Mouse (Mus musculus): ENCODE data around the gene Esrrg. TPM values are rescaled to one million over a fixed set of nuclear protein-coding genes. Genes with fewer than 3 reads are reported as not detected.

Esrrg gene
- polyA plus RNA-seq, 1 experiment from 2014 or later, result 34.5 TPM

GRCm38 (mm10) chr1:188107946-188108345 lies 499.4 kb downstream of the Esrrg start:
- 69% methylated on average over 6 of the region's 6 CpGs for WGBS
- no peak overlapping the region for H3K27ac ChIP-seq (replicated peaks; ENCODE audit: low read depth, low read length)
- no peaks in the 10 kb centered on the region for H3K9me3 ChIP-seq (ENCODE audit: control insufficient read depth, low read length)
- no peaks in the 10 kb centered on the region for H3K4me1 ChIP-seq (ENCODE audit: control insufficient read depth, insufficient read depth, low read length)
- H3K27me3 ChIP-seq (ENCODE audit: control insufficient read depth, insufficient read depth, low read length), result no peaks in the 10 kb centered on the region
- DNase-seq, result no peak
- H3K4me3 ChIP-seq (replicated peaks; ENCODE audit: low read depth, low read length), result no peak overlapping the region
- H3K9ac ChIP-seq (replicated peaks; ENCODE audit: low read length), result no peak overlapping the region
- H3K36me3 ChIP-seq (ENCODE audit: control insufficient read depth, insufficient read depth, low read length), result no peaks in the 10 kb centered on the region
- ATAC-seq (ENCODE audit: low FRiP score, low TSS enrichment), result no peak
- H3K4me2 ChIP-seq (ENCODE audit: low read length), result no peak overlapping the region

DNA sequence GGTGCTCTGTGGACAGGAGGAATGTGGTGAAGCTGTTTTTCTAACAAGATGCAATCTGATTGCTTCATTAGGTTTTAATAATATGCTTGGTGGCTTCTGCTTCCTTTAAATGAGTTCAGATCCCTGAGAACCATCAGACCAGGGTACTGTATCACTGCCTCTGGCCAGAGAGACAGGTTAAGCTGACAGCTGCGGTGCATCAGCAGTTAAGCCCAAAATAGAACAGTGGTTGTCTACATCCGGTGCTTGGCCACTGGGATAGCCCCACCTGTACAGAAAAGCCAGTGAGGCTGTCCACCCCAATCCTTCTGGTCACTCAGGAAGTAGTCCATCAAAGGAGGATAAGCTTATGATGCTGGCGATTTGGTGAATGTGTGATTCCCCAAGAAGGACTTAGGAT lies 503.0 kb downstream of the Esrrg start:
- Histone ChIP-seq H3K4me2 (ENCODE audit: low read length) (no peak overlapping the region), H3K4me1 (ENCODE audit: control insufficient read depth, insufficient read depth, low read length) (no peaks in the 10 kb centered on the region), H3K27ac (replicated peaks; ENCODE audit: low read depth, low read length) (no peak overlapping the region), H3K9ac (replicated peaks; ENCODE audit: low read length) (no peak overlapping the region), H3K4me3 (replicated peaks; ENCODE audit: low read depth, low read length) (no peak overlapping the region), H3K27me3 (ENCODE audit: control insufficient read depth, insufficient read depth, low read length) (no peaks in the 10 kb centered on the region), H3K36me3 (ENCODE audit: control insufficient read depth, insufficient read depth, low read length) (no peaks in the 10 kb centered on the region), H3K9me3 (ENCODE audit: control insufficient read depth, low read length) (no peaks in the 10 kb centered on the region)
- ATAC-seq (ENCODE audit: low FRiP score, low TSS enrichment) (no peak), DNase-seq (no peak)
- 84% methylated on average over 3 of the region's 3 CpGs for WGBS

DNA sequence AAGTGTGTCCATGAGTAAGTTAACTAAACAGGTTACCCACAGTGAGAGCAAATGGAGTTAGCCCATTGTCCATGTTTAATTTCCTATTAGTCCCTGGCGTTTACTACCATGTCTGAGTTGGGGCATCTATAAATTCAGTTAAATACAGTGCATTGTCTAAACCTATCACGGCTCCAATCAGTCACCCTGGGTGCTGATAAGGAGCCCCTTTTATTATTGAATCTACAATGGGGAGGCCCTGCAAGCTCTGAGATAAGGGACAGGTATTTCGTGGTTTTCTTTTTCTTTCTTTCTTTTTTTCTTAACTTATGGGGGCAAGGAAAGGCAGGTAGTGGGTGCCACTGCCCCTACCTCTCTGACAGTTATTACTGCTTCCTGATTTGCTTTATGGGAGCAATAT lies 504.6 kb downstream of the Esrrg start:
- no peaks in the 10 kb centered on the region; the same call in 1 of the 2 replicates for H3K4me1 ChIP-seq (ENCODE audit: control insufficient read depth, insufficient read depth, low read length)
- H3K9ac ChIP-seq (replicated peaks; ENCODE audit: low read length), result no peak overlapping the region
- ATAC-seq (ENCODE audit: low FRiP score, low TSS enrichment) (no peak), DNase-seq (no peak)
- H3K27me3 ChIP-seq (ENCODE audit: control insufficient read depth, insufficient read depth, low read length), result no peaks in the 10 kb centered on the region
- H3K27ac ChIP-seq (replicated peaks; ENCODE audit: low read depth, low read length), result no peak overlapping the region
- H3K4me2 ChIP-seq (ENCODE audit: low read length), result no peak overlapping the region
- no peaks in the 10 kb centered on the region for H3K36me3 ChIP-seq (ENCODE audit: control insufficient read depth, insufficient read depth, low read length)
- H3K4me3 ChIP-seq (replicated peaks; ENCODE audit: low read depth, low read length), result no peak overlapping the region
- 85% methylated on average over 3 of the region's 3 CpGs for WGBS
- no peaks in the 10 kb centered on the region for H3K9me3 ChIP-seq (ENCODE audit: control insufficient read depth, low read length)

DNA sequence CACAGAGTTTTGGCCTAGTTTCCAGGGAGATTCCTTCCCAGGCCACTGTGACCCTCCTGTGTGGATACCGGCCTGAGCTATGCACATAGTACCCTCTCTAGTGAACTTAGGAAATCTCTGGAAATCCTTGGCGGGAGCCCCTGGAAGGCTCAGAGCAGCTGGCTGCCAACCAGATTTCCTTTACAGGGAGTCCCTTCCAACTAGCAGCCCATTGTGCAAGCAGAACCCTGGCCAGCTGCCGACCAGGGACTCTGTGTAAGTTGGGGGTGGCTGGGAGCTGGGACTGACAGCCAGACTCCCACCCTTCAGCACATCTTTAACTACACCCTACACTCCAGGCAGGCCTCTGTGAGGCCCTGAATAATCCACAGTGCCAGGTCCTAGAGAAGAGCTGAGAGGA lies 509.5 kb downstream of the Esrrg start:
- DNase-seq, result peak; percentile 76
- no peak overlapping the region for H3K9ac ChIP-seq (replicated peaks; ENCODE audit: low read length)
- H3K4me3 ChIP-seq (replicated peaks; ENCODE audit: low read depth, low read length), result no peak overlapping the region
- H3K4me1 ChIP-seq (ENCODE audit: control insufficient read depth, insufficient read depth, low read length), result no peaks in the 10 kb centered on the region; the same call in 1 of the 2 replicates
- no peaks in the 10 kb centered on the region for H3K36me3 ChIP-seq (ENCODE audit: control insufficient read depth, insufficient read depth, low read length)
- H3K27ac ChIP-seq (replicated peaks; ENCODE audit: low read depth, low read length), result no peak overlapping the region
- H3K27me3 ChIP-seq (ENCODE audit: control insufficient read depth, insufficient read depth, low read length), result no peaks in the 10 kb centered on the region
- no peak; the same call in 1 of the 2 replicates for ATAC-seq (ENCODE audit: low FRiP score, low TSS enrichment)
- H3K9me3 ChIP-seq (ENCODE audit: control insufficient read depth, low read length), result no peaks in the 10 kb centered on the region
- 38% methylated on average over 3 of the region's 3 CpGs for WGBS
- no peak overlapping the region for H3K4me2 ChIP-seq (ENCODE audit: low read length)

GRCm38 (mm10) chr1:188119806-188120205 lies 511.2 kb downstream of the Esrrg start:
- Histone ChIP-seq H3K36me3 (ENCODE audit: control insufficient read depth, insufficient read depth, low read length) (no peaks in the 10 kb centered on the region), H3K4me1 (ENCODE audit: control insufficient read depth, insufficient read depth, low read length) (no peaks in the 10 kb centered on the region; the same call in 1 of the 2 replicates), H3K9me3 (ENCODE audit: control insufficient read depth, low read length) (no peaks in the 10 kb centered on the region), H3K4me3 (replicated peaks; ENCODE audit: low read depth, low read length) (no peak overlapping the region), H3K9ac (replicated peaks; ENCODE audit: low read length) (no peak overlapping the region), H3K27ac (replicated peaks; ENCODE audit: low read depth, low read length) (no peak overlapping the region), H3K4me2 (ENCODE audit: low read length) (no peak overlapping the region), H3K27me3 (ENCODE audit: control insufficient read depth, insufficient read depth, low read length) (no peaks in the 10 kb centered on the region)
- no peak for DNase-seq
- WGBS, result 86% methylated on average over 8 of the region's 8 CpGs
- no peak for ATAC-seq (ENCODE audit: low FRiP score, low TSS enrichment)

DNA sequence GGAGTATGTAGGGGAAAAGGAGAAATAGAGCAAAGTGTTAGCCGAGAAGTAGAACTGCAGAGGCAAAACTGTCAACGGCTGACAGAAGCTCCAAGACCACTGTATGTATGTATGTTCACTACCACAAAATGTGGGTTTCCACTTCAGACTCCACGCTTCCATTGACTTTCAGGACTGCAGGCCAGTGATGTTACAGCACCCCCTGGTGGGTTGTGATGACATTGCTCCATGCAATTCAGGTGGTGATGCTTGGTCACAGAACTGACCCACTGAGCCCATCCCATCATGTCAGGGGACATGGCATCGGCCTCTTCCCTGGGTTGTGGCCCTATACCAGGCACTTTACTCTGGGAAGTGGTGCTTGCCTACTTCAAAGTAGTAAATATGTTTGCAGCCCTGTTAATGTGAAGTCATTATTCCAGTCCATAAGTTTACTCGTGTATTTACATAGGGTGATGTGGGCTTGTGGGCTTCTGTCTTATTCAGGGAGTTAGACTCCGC lies 517.0 kb downstream of the Esrrg start:
- Histone ChIP-seq H3K9me3 (ENCODE audit: control insufficient read depth, low read length) (no peaks in the 10 kb centered on the region), H3K4me2 (ENCODE audit: low read length) (no peak overlapping the region), H3K27ac (replicated peaks; ENCODE audit: low read depth, low read length) (no peak overlapping the region), H3K27me3 (ENCODE audit: control insufficient read depth, insufficient read depth, low read length) (no peaks in the 10 kb centered on the region), H3K9ac (replicated peaks; ENCODE audit: low read length) (no peak overlapping the region), H3K4me3 (replicated peaks; ENCODE audit: low read depth, low read length) (no peak overlapping the region), H3K36me3 (ENCODE audit: control insufficient read depth, insufficient read depth, low read length) (no peaks in the 10 kb centered on the region), H3K4me1 (ENCODE audit: control insufficient read depth, insufficient read depth, low read length) (no peaks in the 10 kb centered on the region)
- DNase-seq, result no peak
- no peak for ATAC-seq (ENCODE audit: low FRiP score, low TSS enrichment)
- WGBS, result 95% methylated on average over 6 of the region's 6 CpGs

- H3K4me3 ChIP-seq (replicated peaks; ENCODE audit: low read depth, low read length), result no peak overlapping the region
- H3K9me3 ChIP-seq (ENCODE audit: control insufficient read depth, low read length), result no peaks in the 10 kb centered on the region
- ATAC-seq (ENCODE audit: low FRiP score, low TSS enrichment) (no peak), DNase-seq (no peak)
- no peaks in the 10 kb centered on the region for H3K36me3 ChIP-seq (ENCODE audit: control insufficient read depth, insufficient read depth, low read length)
- no peak overlapping the region for H3K4me2 ChIP-seq (ENCODE audit: low read length)
- 0 out of 2 replicates have a peak, but pooled peaks cover 4% of the 10 kb centered on the region for H3K4me1 ChIP-seq (ENCODE audit: control insufficient read depth, insufficient read depth, low read length)
- no peak overlapping the region for H3K9ac ChIP-seq (replicated peaks; ENCODE audit: low read length)
- H3K27ac ChIP-seq (replicated peaks; ENCODE audit: low read depth, low read length), result no peak overlapping the region
- H3K27me3 ChIP-seq (ENCODE audit: control insufficient read depth, insufficient read depth, low read length), result no peaks in the 10 kb centered on the region
- 70% methylated on average over 5 of the region's 5 CpGs for WGBS
Measured at GRCm38 (mm10) chr1:188136126-188136525, 527.5 kb downstream of the Esrrg start.

GRCm38 (mm10) chr1:188139473-188139872 lies 530.9 kb downstream of the Esrrg start:
- no peaks in the 10 kb centered on the region for H3K36me3 ChIP-seq (ENCODE audit: control insufficient read depth, insufficient read depth, low read length)
- H3K9me3 ChIP-seq (ENCODE audit: control insufficient read depth, low read length), result no peaks in the 10 kb centered on the region
- WGBS, result 37% methylated on average over 4 of the region's 4 CpGs
- no peak overlapping the region for H3K4me2 ChIP-seq (ENCODE audit: low read length)
- H3K27me3 ChIP-seq (ENCODE audit: control insufficient read depth, insufficient read depth, low read length), result no peaks in the 10 kb centered on the region
- DNase-seq (no peak), ATAC-seq (ENCODE audit: low FRiP score, low TSS enrichment) (no peak)
- no peak overlapping the region for H3K9ac ChIP-seq (replicated peaks; ENCODE audit: low read length)
- peaks cover 8% of the 10 kb centered on the region for H3K4me1 ChIP-seq (ENCODE audit: control insufficient read depth, insufficient read depth, low read length)
- H3K27ac ChIP-seq (replicated peaks; ENCODE audit: low read depth, low read length), result no peak overlapping the region
- H3K4me3 ChIP-seq (replicated peaks; ENCODE audit: low read depth, low read length), result no peak overlapping the region

DNA sequence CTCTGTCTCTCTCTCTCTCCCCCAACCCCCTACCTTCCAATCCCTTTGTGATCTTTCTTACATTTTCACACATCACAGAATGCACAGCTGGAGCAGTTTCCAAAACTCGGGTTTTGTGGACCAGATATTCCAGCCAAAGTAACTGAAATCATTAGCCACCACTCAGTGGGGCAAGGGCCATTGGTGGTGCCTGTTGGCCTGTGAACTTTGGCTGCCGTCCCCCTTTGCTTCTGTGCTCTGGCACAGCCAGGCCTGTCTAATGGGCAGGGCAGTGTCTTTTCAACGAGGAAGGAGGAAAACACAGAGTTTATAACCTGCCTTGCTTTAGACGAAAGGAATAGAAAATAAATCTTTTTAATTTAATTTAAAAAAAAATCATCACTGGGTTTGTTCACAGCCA lies 531.6 kb downstream of the Esrrg start:
- H3K9me3 ChIP-seq (ENCODE audit: control insufficient read depth, low read length), result no peaks in the 10 kb centered on the region
- WGBS, result 76% methylated on average over 4 of the region's 4 CpGs
- H3K4me3 ChIP-seq (replicated peaks; ENCODE audit: low read depth, low read length), result no peak overlapping the region
- no peak for DNase-seq
- H3K27ac ChIP-seq (replicated peaks; ENCODE audit: low read depth, low read length), result no peak overlapping the region
- H3K9ac ChIP-seq (replicated peaks; ENCODE audit: low read length), result no peak overlapping the region
- H3K36me3 ChIP-seq (ENCODE audit: control insufficient read depth, insufficient read depth, low read length), result no peaks in the 10 kb centered on the region
- ATAC-seq (ENCODE audit: low FRiP score, low TSS enrichment), result no peak
- no peaks in the 10 kb centered on the region for H3K27me3 ChIP-seq (ENCODE audit: control insufficient read depth, insufficient read depth, low read length)
- peaks cover 8% of the 10 kb centered on the region for H3K4me1 ChIP-seq (ENCODE audit: control insufficient read depth, insufficient read depth, low read length)
- no peak overlapping the region for H3K4me2 ChIP-seq (ENCODE audit: low read length)
